Mouse (Mus musculus) CH12.LX (cell line): ENCODE results near the gene Anapc5.

Experiments
- CTCF ChIP-seq, 2 experiments: IDR thresholded peaks in 1 of 2; conservative IDR thresholded peaks in 1 of 2; 2 replicates each; pipeline ENCODE4 v1.5.1; 2011 to 2012; ENCODE audit warnings: low read depth in 2 of 2, low read length in 2 of 2, improper control_type of control experiment in 1 of 2, inconsistent platforms in 1 of 2, mild to moderate bottlenecking in 1 of 2, moderate library complexity in 1 of 2
- ELF1 ChIP-seq: IDR thresholded peaks from 2 replicates; pipeline ENCODE4 v1.6.1; 2014; ENCODE audit warnings: low read depth, mild to moderate bottlenecking, inconsistent platforms, low read length, improper control_type of control experiment
- SMC3 ChIP-seq: IDR thresholded peaks from 2 replicates; pipeline ENCODE4 v1.6.1; 2011; ENCODE audit warnings: low read depth, low read length, improper control_type of control experiment
- USF1 ChIP-seq: IDR thresholded peaks from 2 replicates; pipeline ENCODE4 v1.6.1; 2014; ENCODE audit warnings: low read depth, mild to moderate bottlenecking, inconsistent platforms, low read length, improper control_type of control experiment
- ZNF384 ChIP-seq: IDR thresholded peaks from 2 replicates; pipeline ENCODE4 v1.6.1; 2012; ENCODE audit warnings: low read depth, low read length, improper control_type of control experiment, inconsistent platforms

- TF ChIP-seq ELF1 (no peak), CTCF (conservative IDR thresholded peaks at IDR 0.05 in 1 of 2, IDR thresholded peaks at IDR 0.05 in 1 of 2; ENCODE audit: low read depth in 2 of 2, low read length in 2 of 2) (no peak), SMC3 (no peak), ZNF384 (no peak), USF1 (no peak)
These were observed 20.7 kb downstream of the Anapc5 start for GRCm38 (mm10) chr5:122800345-122801010.
